Mouse (Mus musculus) lung, postnatal 36 days (tissue): ENCODE measurements at regions not wholly inside any gene's neighbourhood (a gene's known extent, or its start where the extent isn't known, plus 50 kb on each side); places are given as distances from the start of the nearest gene placed in this dataset.
A peak's percentile ranks its signal among the peaks of the same experiment; 100 is the strongest.

ENCODE experiments used
- DNase-seq: peaks from one replicate; pipeline ENCODE4 v3.0.0; 2022; ENCODE audit warnings: mixed read lengths

DNA sequence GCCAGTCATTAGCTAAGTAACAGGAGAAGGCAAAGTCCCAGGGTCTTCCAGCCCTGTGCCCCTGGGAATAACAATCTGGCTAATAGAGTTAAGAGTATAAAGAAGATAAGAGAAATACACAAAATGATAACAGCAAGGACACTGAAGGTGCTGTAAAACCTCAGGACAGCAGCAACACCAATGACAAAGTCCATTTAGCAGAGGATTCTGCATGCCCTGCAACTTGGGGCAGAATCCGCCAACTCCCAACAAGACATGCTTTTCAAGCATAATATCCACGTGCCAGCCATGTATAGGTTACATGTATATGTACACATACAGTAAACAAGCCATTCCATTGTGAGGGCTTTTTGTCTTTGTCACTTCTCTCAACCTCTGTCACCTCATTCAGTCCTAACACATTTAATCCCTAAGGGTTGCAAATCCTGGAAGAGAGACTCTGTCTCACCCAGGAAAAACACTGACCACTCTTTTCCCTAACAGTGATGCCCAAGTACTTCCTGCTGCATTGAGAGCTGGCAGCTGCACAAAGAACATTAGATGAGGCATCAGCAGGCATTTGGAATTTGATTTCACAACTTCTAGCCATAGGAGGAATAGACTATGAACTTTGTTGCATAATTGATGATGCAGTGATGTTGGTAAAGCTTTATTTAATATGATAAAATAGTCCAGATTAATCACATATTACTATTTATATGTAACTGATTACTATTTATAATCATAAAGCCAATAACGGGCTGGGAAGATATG is 105.8 kb upstream of the Slc4a7 start:
- DNase-seq, result no peak

DNA sequence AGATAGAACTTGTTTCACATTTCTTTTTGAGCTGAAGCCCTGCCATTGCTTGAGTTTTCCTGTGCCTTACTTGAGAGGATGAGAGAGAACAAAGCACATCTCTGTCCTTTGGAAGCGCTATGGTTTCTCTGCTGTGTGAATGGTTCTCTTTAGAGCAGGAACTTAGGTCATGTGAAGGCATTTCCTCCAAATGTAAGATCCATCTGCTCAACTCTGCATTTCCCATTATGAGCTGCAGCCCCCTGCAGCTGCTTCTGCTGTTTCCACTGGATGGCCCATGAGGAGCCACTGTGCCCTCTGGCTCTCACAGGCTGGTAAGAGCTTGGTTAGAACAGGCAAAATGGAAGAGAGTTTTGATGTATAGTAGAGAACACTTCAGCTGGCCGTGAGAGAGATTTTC is 102.5 kb upstream of the Slc4a7 start:
- DNase-seq, result no peak

DNA sequence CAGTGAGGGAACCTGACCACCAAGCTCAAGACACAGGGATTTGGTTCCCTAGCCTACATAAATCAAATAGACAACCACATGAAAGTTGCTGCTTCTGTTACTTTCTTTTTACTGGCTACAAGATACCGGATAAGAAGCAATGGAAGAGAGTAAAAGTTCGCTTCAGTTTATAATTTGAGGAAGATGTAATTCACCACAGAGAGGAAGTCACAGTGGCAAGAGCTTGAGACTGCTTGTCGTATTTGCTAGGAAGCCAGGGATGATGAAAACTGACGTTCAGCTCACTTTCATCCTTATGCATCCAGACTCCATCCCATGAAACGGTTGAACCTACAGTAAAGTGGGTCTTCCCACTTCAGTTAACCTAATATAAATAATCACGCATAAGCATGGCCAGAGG is 102.1 kb upstream of the Slc4a7 start:
- no peak for DNase-seq

DNA sequence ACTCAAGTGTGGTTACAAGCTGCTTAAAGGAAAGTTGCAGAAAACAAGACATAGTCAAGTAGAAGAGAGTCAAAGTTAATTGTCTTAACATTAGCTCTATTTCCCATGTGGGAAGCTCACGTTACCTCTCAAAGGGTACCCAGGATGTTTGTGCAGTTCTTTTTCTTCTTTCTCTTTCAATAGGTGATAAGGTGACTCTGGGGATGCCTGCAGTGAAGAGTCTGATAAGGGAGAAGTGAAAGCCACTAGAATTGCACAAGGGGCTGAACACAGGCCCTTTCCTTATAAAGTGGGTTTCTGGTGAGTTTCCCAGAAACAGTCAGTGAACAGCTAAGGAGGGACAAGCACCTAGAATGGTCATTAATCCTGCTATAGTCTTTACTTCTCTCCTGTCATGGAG is 98.6 kb upstream of the Slc4a7 start:
- no peak for DNase-seq

DNA sequence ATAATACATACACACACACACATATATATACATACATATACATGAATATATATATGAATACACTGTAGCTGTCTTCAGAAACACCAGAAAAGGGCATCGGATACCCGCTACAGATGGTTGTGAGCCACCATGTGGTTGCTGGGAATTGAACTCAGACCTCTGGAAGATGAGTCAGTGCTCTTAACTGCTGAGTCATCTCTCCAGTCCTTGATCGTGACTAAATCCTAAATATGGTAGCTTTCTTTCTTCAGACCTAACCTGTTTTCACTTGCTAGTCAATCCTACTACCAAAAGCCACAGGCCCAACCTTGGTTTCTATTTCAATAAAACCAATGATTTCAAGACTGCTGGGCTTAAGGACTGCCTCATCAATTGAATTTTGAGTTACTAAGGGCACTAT is 95.0 kb upstream of the Slc4a7 start:
- DNase-seq, result no peak

DNA sequence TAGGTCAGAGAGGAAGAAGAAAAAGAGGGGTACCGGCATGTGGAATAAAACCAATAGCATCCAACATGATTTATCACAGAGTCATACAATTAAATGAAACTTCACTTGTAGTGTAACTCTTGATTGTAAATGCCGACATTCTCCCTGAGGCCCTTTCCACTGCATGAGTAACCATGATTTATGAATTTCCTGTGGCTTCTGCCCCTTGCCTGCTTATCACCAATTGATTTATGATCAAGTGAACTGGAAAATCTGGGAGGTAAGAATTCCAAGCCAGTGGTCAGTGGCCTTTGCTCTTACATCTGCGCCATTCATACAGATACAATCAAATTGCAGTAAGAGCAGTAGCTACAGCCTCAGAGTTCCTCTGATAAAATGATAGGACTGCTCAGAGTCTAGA is 89.8 kb upstream of the Slc4a7 start:
- DNase-seq, result no peak

DNA sequence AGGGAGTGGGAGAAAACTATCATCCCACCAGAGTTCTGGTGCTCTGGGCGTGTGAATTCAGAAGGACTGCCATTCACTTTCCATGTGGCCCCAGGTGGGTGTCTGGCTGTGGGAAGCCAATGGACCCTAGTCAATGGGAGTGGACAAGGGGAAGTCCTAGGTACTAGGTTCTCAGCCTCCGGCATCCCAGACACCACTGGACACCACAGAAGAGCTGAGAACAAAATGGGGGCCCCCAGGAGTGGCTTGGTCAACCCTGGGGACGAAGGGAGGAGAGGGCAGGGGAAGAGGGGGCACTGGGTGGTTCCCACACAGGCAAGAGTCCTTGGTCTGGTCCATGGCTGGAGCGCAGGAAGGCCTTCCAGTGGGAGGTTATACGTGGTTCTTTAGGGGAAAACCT is 81.8 kb upstream of the Slc4a7 start:
- no peak for DNase-seq

DNA sequence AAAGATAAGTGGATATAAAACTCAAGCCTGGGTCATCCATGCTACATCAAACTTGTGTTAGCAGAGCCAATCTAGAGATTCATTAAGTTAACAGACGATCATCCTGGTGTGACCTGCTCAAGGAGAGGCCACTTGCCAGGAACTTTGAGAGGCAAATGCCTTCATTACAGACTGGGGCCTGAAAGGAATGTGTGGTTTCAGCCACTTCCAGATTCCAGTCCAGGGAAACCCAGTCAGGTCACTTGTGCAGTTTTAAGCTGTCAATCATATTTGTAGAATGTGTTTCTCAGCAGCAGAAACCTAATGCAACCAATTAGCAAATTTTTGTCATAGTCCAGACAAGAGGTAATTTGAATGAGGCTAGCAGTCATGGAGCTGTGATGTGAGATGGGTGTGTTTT is 73.4 kb upstream of the Slc4a7 start:
- DNase-seq, result peak; percentile 18

DNA sequence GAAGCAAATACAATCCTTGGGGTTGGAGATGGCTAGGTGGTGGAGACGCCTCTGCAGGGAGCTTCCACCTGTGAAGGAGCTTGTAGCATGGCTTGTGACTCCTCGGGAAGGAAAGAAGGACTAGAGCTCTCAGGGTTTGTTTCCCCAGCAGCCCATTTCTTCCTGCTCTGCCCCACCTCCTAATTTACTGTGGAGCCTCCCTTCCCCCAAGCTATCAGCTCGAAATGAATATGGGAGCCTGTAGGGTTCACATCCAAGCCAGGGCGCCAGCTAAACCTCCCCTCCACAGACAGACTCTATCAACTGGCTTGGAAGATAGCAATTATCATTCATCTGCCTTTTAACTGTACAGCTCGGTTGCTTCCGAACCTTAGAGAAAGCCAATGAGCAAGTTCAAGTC is 70.3 kb upstream of the Slc4a7 start:
- no peak for DNase-seq

DNA sequence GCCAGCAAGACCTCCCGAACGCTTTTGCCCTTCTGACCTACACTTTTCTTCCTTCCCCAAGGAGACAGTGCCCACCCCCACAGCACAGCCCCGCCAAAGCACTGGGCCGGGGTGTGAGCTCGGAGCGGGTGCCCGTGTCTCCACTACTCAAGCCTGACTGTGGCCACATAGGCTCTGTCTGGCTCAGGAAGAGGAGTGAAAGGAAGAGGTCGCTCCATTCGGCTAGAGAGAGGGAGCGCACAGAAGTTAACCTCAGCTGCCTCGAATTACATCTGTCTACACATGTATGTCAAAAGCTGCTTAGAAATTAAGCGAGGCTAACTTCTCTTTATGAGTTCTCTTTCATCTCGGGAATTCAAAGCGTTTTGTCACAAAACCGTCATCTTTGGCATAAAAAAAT is 69.6 kb upstream of the Slc4a7 start:
- peak; percentile 24 for DNase-seq

DNA sequence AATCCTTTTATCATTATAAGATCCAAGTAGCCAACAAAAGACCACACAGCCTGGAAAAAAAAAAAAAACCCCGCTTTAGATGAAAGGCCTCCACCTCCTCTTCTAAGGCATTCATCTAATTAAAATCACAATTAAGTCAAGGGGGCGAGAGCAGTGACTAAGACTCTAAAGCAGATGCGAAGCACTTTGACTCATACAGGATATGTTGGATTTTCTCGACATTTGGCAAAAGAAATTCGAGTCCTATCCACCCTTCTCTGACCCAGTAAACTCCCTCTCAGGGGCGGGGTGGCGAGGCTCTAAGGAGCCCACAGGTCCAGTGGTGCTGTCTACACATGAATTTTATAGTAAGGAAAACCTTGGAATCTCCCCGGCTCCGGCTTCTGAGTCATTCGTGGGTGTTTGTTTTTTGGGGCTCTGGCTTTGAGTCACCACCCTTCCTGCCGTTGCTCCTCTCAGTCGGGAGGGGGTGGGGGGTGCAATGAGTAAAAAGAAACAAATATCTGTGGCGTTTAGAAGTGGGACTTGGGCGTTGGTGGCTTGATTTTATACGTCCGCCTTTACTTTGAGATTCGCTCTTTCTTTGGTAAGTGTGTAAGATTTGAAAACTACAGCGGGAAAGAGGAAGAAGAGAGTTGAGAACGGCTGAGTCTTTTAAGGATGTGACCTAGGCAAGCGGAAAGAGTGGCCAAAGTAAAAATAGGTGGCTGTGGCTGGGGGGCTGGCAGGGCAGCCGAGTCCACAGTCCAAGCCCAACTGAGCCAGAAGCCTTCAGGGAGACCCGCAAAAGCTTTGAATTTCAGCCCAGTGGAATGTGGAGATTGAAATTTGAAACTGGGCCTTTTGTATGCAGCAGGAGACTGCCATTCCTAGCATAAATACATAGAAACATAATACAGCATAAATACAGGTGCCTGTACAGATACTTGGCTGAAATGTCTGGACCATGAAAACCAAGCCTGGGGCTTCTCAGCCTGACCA is 68.8 kb upstream of the Slc4a7 start:
- DNase-seq, result peak; percentile 75

DNA sequence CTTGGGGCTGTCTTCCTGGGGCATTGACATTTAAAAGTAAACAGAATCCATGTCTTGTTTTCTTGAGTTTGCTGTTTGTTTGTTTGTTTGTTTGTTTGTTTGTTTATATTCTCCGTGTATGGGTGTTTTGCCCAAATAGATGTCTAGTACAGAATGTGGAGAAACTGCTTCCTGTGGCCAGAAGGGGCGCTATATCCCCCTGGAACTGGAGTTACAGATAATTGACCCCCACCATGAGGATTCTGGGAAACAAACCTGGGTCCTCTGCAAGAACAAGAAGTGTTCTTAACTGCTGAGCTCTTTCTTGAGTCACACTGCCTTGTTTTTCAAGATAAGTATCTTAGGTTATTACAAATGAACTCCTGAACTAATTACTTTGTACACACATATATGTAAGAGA is 68.1 kb upstream of the Slc4a7 start:
- DNase-seq, result peak; percentile 10

DNA sequence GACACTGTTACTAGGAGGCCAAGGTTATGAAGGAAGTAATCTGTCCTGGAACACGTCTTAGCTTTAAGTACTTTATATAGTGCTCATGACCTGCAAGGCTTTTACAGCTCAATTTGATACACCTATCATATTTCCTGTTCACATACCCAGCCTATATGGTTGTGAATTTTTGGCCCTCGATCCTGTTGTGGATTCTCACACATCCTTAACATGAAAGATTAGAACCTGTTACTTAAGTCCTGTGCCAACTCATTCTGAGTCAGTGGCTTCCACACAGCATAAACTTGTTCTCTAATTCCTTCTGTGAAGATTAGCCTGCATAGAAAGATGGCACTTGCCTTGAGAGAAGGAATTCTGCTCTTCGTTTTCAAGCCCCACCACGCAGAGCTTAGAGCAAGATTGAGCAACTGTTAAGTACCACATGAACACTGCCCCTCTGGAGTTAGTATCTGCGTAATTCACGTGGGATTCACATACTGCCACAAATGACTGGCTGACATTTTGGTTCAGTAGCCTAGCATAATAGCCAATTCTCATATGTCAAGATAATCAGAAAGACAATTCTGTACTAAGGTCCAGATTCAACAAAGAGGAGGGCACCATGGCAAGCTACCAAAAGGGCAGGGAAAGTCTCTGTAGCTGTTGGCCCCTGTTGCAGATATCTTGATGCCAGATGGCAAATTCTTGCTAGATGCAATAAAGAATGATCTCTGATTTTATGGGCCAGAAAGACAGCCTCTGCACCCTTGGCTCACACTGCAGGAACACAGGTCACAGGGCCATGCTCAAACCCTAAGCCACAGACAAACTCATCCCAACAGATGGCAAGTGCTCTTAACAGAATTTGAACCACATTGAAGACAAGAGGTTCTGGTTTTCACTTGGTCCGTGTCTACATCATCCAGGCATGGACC is 62.7 kb upstream of the Slc4a7 start:
- no peak for DNase-seq

DNA sequence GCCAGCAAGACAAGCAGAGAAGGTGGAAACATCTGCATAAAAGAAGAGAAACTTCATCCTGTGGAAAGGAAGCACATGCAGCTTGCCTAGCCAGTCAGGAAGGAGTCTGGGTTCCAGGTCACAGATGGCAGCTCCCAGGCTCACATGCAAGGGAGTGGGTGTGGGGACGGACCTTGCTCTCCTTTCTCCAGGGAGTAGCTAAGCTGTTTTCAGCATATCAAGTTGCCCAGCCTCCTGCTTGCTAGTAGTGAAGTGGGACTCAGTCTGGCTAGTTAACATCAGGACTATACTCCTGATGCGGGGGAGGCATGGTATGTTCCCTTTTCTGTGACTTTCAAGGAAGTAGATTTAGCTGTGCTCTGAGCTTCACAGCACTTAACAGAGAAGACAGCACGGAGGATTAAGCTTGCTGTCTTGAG is 62.0 kb upstream of the Slc4a7 start:
- DNase-seq, result peak; percentile 42

DNA sequence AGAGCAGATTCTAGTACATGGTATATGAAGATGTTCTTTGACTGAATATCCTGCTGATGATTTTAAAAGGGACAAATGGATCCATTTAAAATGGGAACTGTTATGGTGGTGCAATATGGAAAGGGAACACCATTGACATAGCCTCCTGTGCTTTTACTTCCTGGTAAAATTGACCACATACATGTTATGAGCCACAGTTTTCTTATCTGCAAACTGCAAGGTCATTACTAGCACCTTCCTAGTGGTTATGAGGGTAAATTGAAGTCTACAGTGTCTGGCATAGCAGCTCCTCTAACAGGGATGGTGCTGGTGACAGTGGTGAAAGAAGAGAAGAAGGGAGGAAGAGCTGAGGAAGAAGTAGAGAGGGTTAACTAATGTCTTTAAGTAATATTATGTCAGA is 61.5 kb upstream of the Slc4a7 start:
- no peak for DNase-seq

DNA sequence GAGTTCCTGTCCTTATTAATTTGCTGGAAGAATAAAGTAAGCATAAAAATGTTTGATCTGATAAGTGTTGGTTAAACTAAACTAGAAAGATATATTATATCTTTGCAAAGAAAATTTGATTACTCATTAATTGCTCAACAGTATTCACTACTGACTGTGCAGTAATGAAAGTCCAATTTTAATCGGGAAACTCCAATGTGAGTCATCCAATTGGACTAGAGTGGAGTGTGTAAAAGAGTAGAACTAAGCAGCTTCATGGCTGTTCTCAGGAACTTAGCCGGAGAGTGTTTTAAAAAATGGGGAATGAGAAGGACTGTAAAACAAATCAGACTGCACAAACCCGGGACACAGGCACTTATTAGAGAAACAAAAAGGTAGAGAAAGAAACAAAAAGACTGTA is 58.5 kb upstream of the Slc4a7 start:
- DNase-seq, result no peak

DNA sequence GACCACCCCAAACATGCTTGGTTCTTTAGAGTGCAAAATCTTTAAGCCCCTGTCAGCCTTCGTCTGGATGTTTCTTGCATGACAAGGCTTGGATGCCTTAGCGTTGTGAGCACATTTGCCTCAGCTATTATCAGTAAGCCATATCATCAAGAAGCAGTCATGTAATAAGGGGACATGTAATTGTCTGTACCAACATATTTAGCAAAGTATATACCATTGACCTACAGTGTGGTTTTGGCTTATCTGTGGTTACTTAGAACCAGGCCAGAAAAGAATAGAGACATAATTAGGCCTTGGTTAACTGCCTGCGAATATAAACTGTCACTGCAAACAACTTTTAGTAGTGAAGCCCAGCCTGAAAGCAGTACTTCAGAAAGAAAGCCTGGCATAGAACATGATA is 57.0 kb upstream of the Slc4a7 start:
- DNase-seq, result no peak
